ENCODE assay signal across 12 mouse cellular contexts in genomic region chr17:31835528-31836263, GRCm38 (mm10). TPM values are rescaled to one million over a fixed set of nuclear protein-coding genes. Genes with fewer than 3 reads are reported as not detected.
DNase-seq lines count a peak whose midpoint lies in the region; ATAC-seq lines count a peak whose summit lies in the region.
"Had no signal": no experiment of that assay in that cellular context is flagged by ENCODE, and none has a peak within 500 bp of the region (broad histone marks: within the 10 kb centered on the region; RNA-seq: fewer than 3 reads in every experiment).

No protein-coding gene starts in this region.

- H3K36me3 ChIP-seq in liver, embryonic 11.5 days (ENCODE audit: control insufficient read depth, insufficient read depth, low read length) = no peaks in the 10 kb centered on the region
- H3K36me3 ChIP-seq in limb, embryonic 15.5 days = no peaks in the 10 kb centered on the region
- H3K36me3 ChIP-seq: hindbrain, embryonic 15.5 days; midbrain, embryonic 12.5 days had no signal

- no peak overlapping the region for H3K9ac ChIP-seq in liver, embryonic 11.5 days (ENCODE audit: low read depth, low read length)
- no peak overlapping the region for H3K9ac ChIP-seq in limb, embryonic 15.5 days
- H3K9ac ChIP-seq: hindbrain, embryonic 15.5 days; midbrain, embryonic 12.5 days had no signal

- no peak overlapping the region for H3K4me3 ChIP-seq in liver, embryonic 11.5 days (ENCODE audit: low read depth, low read length)
- no peak overlapping the region for H3K4me3 ChIP-seq in brown adipose tissue, adult 24 weeks (ENCODE audit: insufficient read depth, low read depth, low read length)
- no peak overlapping the region for H3K4me3 ChIP-seq in limb, embryonic 15.5 days
- H3K4me3 ChIP-seq: hindbrain, embryonic 15.5 days; midbrain, embryonic 12.5 days had no signal

- H3K4me1 ChIP-seq in liver, embryonic 11.5 days (replicated peaks; ENCODE audit: control insufficient read depth, insufficient read depth, low read length) = peaks cover 6% of the 10 kb centered on the region
- peaks cover 18% of the 10 kb centered on the region for H3K4me1 ChIP-seq in brown adipose tissue, adult 24 weeks (ENCODE audit: control insufficient read depth, insufficient read depth, insufficient read length, low read length)
- H3K4me1 ChIP-seq in limb, embryonic 15.5 days = peaks cover 33% of the 10 kb centered on the region

- H3K4me2 ChIP-seq in liver, embryonic 11.5 days = no peak overlapping the region
- H3K4me2 ChIP-seq in limb, embryonic 15.5 days = no peak overlapping the region
- H3K4me2 ChIP-seq: hindbrain, embryonic 15.5 days; midbrain, embryonic 12.5 days had no signal

- no peak for ATAC-seq in liver, embryonic 11.5 days (replicated peaks; ENCODE audit: low FRiP score)
- ATAC-seq in limb, embryonic 15.5 days (ENCODE audit: insufficient number of reproducible peaks, low FRiP score, low TSS enrichment, low read depth) = no peak
- peak; percentile 39 for ATAC-seq in neutrophil, adult 5-6 weeks (ENCODE audit: extremely low read depth, insufficient number of reproducible peaks, low FRiP score, poor library complexity, severe bottlenecking)

- peak; percentile 45 for DNase-seq in liver
- DNase-seq in liver, embryonic 11.5 days (ENCODE audit: low spot score) = no peak
- DNase-seq in ovary, adult 18-20 months (ENCODE audit: low spot score) = no peak
- no peak for DNase-seq in urinary bladder, adult 18-20 months (ENCODE audit: low spot score in 2 of 2)
- no peak for DNase-seq in gastrocnemius, postnatal 4 days (ENCODE audit: low spot score in 2 of 2)
- DNase-seq: cerebellum, postnatal 10 days; right cerebral cortex, adult 18-20 months had no signal

- WGBS in liver, embryonic 11.5 days = 75% methylated on average over 11 of the region's 11 CpGs
- 92% methylated on average over 11 of the region's 11 CpGs for WGBS in limb, embryonic 15.5 days

- H3K27me3 ChIP-seq in liver, embryonic 11.5 days (replicated peaks; ENCODE audit: control insufficient read depth, insufficient read depth, low read length) = no peaks in the 10 kb centered on the region
- no peaks in the 10 kb centered on the region for H3K27me3 ChIP-seq in limb, embryonic 15.5 days
- H3K27me3 ChIP-seq: hindbrain, embryonic 15.5 days; midbrain, embryonic 12.5 days had no signal

- no peak overlapping the region; the same call in 1 of the 2 replicates for H3K27ac ChIP-seq in liver, embryonic 11.5 days (ENCODE audit: low read depth, low read length)
- 0 out of 2 replicates have a peak overlapping the region, but pooled peaks have one; percentile 45 for H3K27ac ChIP-seq in brown adipose tissue, adult 24 weeks (replicated peaks; ENCODE audit: low read depth, low read length)
- peak overlapping the region; percentile 54; the same call in 1 of the 2 replicates for H3K27ac ChIP-seq in limb, embryonic 15.5 days
- H3K27ac ChIP-seq: hindbrain, embryonic 15.5 days; midbrain, embryonic 12.5 days had no signal

- H3K9me3 ChIP-seq in liver, embryonic 11.5 days (ENCODE audit: control insufficient read depth, low read length) = no peaks in the 10 kb centered on the region
- H3K9me3 ChIP-seq in limb, embryonic 15.5 days = no peaks in the 10 kb centered on the region
- H3K9me3 ChIP-seq: hindbrain, embryonic 15.5 days; midbrain, embryonic 12.5 days had no signal

RNA-seq across cellular contexts. Expression of gene Sik1, which starts 19.9 kb away (rescaled TPM):
- polyA plus RNA-seq in liver, embryonic 11.5 days (2014; fragmentation: Nextera tagmentation; extraction: Ambion mirVana) = 10.4 and 11.2 TPM in 2 replicates
- 9.6 and 39.2 TPM in 2 replicates for polyA plus RNA-seq in brown adipose tissue, adult 24 weeks (2012; ENCODE audit: insufficient read depth, insufficient read length, missing spikeins)
- polyA plus RNA-seq in limb, embryonic 15.5 days (2015; fragmentation: Nextera tagmentation; extraction: Ambion mirVana) = 30.5 and 37.1 TPM in 2 replicates
- total RNA-seq in neutrophil, adult 5-6 weeks (2017) = 79.1 and 90.7 TPM in 2 replicates
- total RNA-seq in gastrocnemius, postnatal 4 days (2021) = 10 to 100 TPM; 80.3 to 83.2 TPM
